Mouse (Mus musculus): ENCODE measurements around the gene Asah2.
"Not testable (repeated sequence)": the region's sequence is repeated elsewhere in the genome, so short reads cannot be mapped to it uniquely, and the experiment has no call there.

DNA sequence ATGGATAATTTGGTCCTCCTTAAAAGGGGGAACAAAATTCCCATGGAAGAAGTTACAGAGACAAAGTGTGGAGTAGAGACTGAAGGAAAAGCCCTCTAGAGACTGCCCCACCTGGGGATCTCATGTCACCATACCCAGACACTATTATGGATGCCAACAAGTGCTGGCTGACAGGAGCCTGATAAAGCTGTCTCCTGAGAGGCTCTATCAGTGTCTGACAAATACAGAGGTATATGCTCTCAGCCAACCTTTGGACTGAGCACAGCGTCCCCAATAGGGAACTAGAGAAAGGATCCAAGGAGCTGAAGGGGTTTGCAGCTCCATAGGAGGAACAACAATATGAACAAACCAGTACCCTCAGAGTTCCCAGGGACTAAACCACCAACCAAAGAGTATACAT is 23.2 kb downstream of the Asah2 start:
- TF ChIP-seq CTCF (IDR thresholded peaks at IDR 0.05; ENCODE audit: borderline replicate concordance, insufficient read depth, low read depth, low read length); POLR2A (IDR thresholded peaks at IDR 0.05; ENCODE audit: borderline replicate concordance, insufficient read depth, low read length): not testable (repeated sequence)

Measured in cerebellum, adult 2 months (tissue).